Mouse (Mus musculus): Measurements from ENCODE around the gene Nphs2. TPM values are rescaled to one million over a fixed set of nuclear protein-coding genes. Genes with fewer than 3 reads are reported as not detected.

Gene Nphs2
- total RNA-seq (2023) = not detected

GRCm38 (mm10) chr1:156310630-156311029, at the start of gene Nphs2:
TSS of gene Nphs2 (plus strand) at chr1:156310727.

GRCm38 (mm10) chr1:156302911-156303749, 7.4 kb upstream of the Nphs2 start, which contains the start of gene Tdrd5:
TSS of gene Tdrd5 (minus strand) at chr1:156303664.

GRCm38 (mm10) chr1:156365740-156366139, 55.2 kb downstream of the Nphs2 start, which contains the start of gene Gm2000:
TSS of gene Gm2000 (plus strand) at chr1:156366040.

Other genes with a start within 250 kb of the Nphs2 start
- not detected for gene Fam163a, start 105.7 kb upstream of the Nphs2 start, total RNA-seq (2023)
- not detected for gene Tdrd5, start 7.1 kb upstream of the Nphs2 start, total RNA-seq (2023)
- gene Gm2000, start 55.3 kb downstream of the Nphs2 start, total RNA-seq (2023) = 1,644 TPM
- 1.8 TPM for gene Axdnd1, start 110.4 kb downstream of the Nphs2 start, total RNA-seq (2023)
- 45.1 TPM for gene Soat1, start 163.6 kb downstream of the Nphs2 start, total RNA-seq (2023)
- gene Gm10031, start 213.3 kb downstream of the Nphs2 start, total RNA-seq (2023) = 42.6 TPM
- 76.3 TPM for gene Abl2, start 248.1 kb downstream of the Nphs2 start, total RNA-seq (2023)

All from CD8-positive naive resting alpha-beta T cell, adult 57 days (primary cell).